Mouse (Mus musculus): Measurements from ENCODE around the gene Mief1. TPM values are rescaled to one million over a fixed set of nuclear protein-coding genes. Genes with fewer than 3 reads are reported as not detected.

Mief1 gene
- 19.7 and 22.2 TPM in 2 replicates for polyA plus RNA-seq (2012; ENCODE audit: insufficient read depth, insufficient read length, missing spikeins)

DNA sequence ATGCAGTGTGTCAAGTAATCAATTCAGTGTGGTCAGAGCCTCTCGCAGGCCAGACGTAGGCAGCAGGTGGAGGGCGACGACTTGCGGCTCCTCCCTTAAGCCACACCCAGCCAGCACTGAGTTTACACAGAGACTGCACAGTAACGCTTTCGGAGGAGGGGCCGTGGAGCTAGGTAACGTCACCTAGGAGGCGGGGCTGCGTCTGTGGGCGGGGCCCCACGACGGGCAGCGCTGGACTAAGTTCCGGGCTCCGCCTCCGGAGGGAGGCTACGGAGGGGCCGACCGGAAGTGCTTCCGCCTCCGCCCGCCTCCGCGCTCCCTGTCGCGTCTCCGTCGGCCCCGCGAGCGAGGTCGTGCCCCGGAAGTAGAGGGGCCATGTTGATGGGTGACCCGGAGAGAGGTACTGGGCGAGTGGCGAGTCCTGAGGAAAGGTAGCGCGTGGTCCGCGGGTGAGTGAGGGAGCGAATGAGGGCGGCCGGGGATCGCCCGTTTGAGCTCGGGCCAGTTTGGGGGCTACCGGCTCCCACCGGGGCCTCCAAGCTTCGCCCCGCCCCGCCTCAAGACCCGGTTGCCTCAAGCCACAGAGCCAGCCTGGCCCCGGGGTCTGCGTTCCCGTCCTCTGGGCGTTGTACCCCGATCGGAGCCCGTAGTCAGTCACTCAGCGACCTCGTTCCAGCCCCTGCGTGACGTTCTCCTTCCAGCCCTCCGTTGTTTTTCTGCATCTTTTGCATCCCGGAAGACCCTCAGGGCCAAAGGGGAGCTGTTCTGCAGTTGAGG lies at the start of gene Mief1:
Gene Mief1, plus strand, starts transcription at position 286 of the 777 bp plus-strand sequence.
- Histone ChIP-seq H3K4me1 (ENCODE audit: control insufficient read depth, insufficient read depth, low read length) (peaks cover 6% of the 10 kb centered on the region), H3K27ac (ENCODE audit: insufficient read depth, low read depth, low read length) (peak within 1 kb of the TSS; percentile 51), H3K4me3 (ENCODE audit: insufficient read depth, low read length) (peak within 1 kb of the TSS; percentile 87)
- TF ChIP-seq POLR2A (IDR thresholded peaks at IDR 0.05; ENCODE audit: borderline replicate concordance, low read depth, low read length) (no peak), CTCF (IDR thresholded peaks at IDR 0.05; ENCODE audit: low read depth, low read length) (no peak)

DNA sequence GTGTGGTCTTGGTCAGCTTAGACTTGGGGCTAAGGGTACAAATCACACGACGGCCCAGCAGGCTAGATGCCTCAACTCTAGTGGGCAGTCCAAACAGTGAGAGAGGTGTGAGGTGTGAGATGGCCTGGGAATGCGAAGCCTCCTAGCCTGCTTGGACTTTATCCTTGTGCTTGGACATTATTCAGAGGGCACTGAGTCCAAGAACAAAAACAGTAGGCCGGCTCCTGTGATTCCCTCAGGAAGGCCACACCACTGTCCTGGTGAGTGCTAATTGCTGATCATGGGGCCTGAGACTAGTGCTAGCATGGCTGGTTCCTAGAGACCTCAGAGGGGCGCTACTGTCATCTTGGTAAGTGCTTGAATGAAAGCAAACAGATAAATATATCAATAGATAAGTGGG lies 44.9 kb upstream of the Mief1 start:
- Histone ChIP-seq H3K4me1 (ENCODE audit: control insufficient read depth, insufficient read depth, low read length) (no peaks in the 10 kb centered on the region), H3K4me3 (ENCODE audit: insufficient read depth, low read length) (no peak overlapping the region), H3K27ac (ENCODE audit: insufficient read depth, low read depth, low read length) (no peak overlapping the region)
- TF ChIP-seq CTCF (IDR thresholded peaks at IDR 0.05; ENCODE audit: low read depth, low read length) (no peak), POLR2A (IDR thresholded peaks at IDR 0.05; ENCODE audit: borderline replicate concordance, low read depth, low read length) (no peak)

DNA sequence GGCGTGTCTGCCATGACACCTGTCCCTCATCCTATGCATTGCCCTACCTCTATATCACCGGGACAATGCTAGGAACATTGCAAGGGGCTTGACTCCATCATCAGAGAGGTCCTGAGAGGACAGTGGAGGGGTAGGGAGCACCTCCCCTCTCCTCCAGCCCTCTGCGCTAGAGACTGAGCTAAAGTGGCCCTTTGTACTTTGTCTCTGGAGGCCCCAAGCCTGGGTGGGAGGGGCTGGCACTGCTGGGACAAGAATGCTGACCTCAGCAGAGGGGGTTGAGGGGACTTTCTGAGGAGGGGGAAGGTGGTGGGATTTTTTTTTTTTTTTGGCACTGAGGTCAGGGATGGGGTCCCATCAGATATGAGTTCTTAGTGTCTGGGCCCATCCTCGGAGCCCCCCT lies 43.7 kb upstream of the Mief1 start:
- no peak overlapping the region for H3K27ac ChIP-seq (ENCODE audit: insufficient read depth, low read depth, low read length)
- H3K4me3 ChIP-seq (ENCODE audit: insufficient read depth, low read length) = no peak overlapping the region
- TF ChIP-seq POLR2A (IDR thresholded peaks at IDR 0.05; ENCODE audit: borderline replicate concordance, low read depth, low read length) = no peak
- no peak for TF ChIP-seq CTCF (IDR thresholded peaks at IDR 0.05; ENCODE audit: low read depth, low read length)
- no peaks in the 10 kb centered on the region for H3K4me1 ChIP-seq (ENCODE audit: control insufficient read depth, insufficient read depth, low read length)

DNA sequence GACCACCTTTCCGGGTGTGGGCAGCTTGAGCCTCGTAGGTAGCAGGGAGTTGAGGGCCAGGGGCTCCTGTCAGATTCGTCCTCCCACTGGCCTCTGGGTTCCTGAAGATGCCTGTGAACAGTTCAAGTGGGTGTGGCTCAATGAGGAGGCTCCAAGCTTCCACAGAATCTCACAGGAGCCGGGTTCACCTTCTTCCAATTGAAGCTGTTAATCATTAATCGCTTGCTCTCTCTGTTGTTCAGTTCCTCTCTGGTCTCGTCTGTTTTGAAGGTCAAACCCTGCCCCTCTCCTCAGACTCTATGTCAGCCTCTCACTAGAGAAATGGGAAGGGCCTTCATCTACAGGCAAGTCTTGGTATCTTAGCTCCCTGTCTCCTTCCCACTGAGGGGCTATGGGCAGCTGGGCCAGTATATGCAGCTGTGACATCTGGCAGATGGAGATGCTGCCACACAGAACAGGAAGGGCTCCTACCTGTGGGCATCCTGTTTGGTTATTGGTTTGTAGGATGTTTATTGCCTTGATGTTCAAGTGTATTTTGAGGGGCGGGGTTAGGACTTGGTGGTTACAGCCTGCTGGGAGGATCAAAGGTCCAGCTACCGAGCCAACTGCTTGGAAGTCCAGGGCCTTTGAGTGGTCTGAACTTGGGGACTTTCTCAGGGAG lies 42.1 kb upstream of the Mief1 start:
- TF ChIP-seq POLR2A (IDR thresholded peaks at IDR 0.05; ENCODE audit: borderline replicate concordance, low read depth, low read length) = no peak
- TF ChIP-seq CTCF (IDR thresholded peaks at IDR 0.05; ENCODE audit: low read depth, low read length) = no peak
- Histone ChIP-seq H3K27ac (ENCODE audit: insufficient read depth, low read depth, low read length) (no peak overlapping the region), H3K4me3 (ENCODE audit: insufficient read depth, low read length) (no peak overlapping the region), H3K4me1 (ENCODE audit: control insufficient read depth, insufficient read depth, low read length) (no peaks in the 10 kb centered on the region)

DNA sequence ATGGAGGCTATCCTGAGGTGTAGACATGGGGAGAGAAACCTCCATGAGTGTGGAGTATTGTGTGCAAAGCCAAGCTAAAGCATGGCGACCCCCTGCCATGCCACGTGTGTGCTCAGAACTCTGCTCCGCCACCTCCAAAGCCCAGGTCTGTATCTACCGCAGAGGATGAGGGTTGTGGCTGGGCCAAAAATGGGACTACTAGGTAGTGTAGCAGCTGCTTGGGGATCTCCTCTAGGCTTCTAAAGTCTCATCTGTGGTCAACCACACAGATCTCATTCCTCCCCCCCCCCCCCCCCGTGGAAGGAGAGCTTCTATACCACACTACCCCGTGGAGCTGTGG lies 41.6 kb upstream of the Mief1 start:
- Histone ChIP-seq H3K27ac (ENCODE audit: insufficient read depth, low read depth, low read length) (no peak overlapping the region), H3K4me1 (ENCODE audit: control insufficient read depth, insufficient read depth, low read length) (no peaks in the 10 kb centered on the region), H3K4me3 (ENCODE audit: insufficient read depth, low read length) (no peak overlapping the region)
- TF ChIP-seq CTCF (IDR thresholded peaks at IDR 0.05; ENCODE audit: low read depth, low read length) = no peak
- TF ChIP-seq POLR2A (IDR thresholded peaks at IDR 0.05; ENCODE audit: borderline replicate concordance, low read depth, low read length) = no peak

DNA sequence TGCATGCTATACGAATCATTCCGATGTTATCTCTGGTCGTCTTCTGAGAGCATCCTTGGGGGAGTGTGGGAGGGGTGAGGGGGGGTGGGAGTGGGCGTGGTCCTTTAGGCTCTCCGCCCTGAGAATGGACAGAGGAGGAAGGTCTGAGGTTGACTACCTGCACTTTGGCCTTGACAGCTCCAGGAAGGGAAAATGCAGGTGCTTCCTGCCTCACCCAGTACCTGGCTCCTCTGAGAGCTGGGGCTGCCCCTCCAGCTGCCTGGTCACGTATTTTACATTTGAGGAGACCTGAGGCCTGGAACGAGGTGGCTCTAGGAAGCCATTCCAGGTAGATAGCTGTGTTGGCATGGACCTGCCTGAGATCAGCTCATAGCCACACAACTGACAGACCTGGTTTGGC lies 41.0 kb upstream of the Mief1 start:
- H3K4me3 ChIP-seq (ENCODE audit: insufficient read depth, low read length) = no peak overlapping the region
- H3K4me1 ChIP-seq (ENCODE audit: control insufficient read depth, insufficient read depth, low read length) = no peaks in the 10 kb centered on the region
- H3K27ac ChIP-seq (ENCODE audit: insufficient read depth, low read depth, low read length) = no peak overlapping the region
- TF ChIP-seq CTCF (IDR thresholded peaks at IDR 0.05; ENCODE audit: low read depth, low read length) (no peak), POLR2A (IDR thresholded peaks at IDR 0.05; ENCODE audit: borderline replicate concordance, low read depth, low read length) (no peak)

DNA sequence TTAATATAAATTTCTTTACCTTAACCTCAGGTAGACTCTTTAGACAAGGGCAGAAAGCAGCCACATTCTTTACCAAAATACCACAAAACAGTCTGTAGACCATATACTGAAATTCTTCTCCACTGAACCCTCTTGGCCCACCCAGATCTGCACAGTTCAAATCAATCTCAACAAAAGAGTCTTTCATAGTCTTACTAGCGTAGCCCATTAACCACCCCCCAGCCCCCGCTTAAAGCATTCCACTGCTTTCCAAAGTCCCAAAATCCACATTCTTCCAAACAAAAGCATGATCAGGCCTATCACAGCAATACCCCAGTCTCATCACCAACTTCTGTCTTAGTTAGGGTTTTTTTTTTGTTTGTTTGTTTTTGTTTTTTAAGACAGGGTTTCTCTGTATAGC lies 34.3 kb upstream of the Mief1 start:
- H3K4me3 ChIP-seq (ENCODE audit: insufficient read depth, low read length) = no peak overlapping the region
- TF ChIP-seq POLR2A (IDR thresholded peaks at IDR 0.05; ENCODE audit: borderline replicate concordance, low read depth, low read length) (no peak), CTCF (IDR thresholded peaks at IDR 0.05; ENCODE audit: low read depth, low read length) (no peak)
- H3K4me1 ChIP-seq (ENCODE audit: control insufficient read depth, insufficient read depth, low read length) = no peaks in the 10 kb centered on the region
- H3K27ac ChIP-seq (ENCODE audit: insufficient read depth, low read depth, low read length) = no peak overlapping the region

DNA sequence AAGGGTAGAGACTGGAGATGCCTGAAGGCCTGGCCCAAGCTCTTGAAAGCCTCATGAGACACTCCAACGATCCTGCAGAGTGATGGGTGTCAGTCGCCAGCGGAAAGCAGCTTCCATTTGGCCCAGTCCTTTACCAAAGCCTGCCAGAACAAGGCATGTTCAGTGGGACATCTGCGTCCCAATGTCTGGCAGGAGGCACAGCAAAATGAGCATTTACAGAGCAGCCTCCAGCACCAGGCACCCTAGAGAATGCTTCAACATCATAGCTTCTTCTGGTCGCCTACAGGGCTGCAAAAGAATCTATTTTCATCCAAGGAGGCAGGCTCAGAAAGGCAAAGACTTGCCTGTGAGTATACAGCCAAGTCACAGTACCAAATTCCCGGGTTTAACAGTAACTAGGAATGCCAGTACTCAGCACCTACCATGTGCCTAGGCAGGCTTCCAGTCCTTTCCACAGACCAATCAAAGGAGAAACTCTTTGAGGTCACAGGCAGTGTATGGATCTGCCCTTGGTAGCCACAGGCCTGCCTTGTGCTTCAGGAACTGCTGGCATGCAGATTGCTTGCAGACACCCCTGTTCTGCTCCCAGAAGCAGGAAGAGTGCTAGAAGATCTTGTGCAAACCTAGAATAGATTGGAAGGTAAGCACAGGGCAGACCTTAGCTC lies 31.6 kb upstream of the Mief1 start:
- Histone ChIP-seq H3K4me3 (ENCODE audit: insufficient read depth, low read length) (no peak overlapping the region), H3K4me1 (ENCODE audit: control insufficient read depth, insufficient read depth, low read length) (no peaks in the 10 kb centered on the region), H3K27ac (ENCODE audit: insufficient read depth, low read depth, low read length) (no peak overlapping the region)
- no peak for TF ChIP-seq POLR2A (IDR thresholded peaks at IDR 0.05; ENCODE audit: borderline replicate concordance, low read depth, low read length)
- TF ChIP-seq CTCF (IDR thresholded peaks at IDR 0.05; ENCODE audit: low read depth, low read length) = no peak

DNA sequence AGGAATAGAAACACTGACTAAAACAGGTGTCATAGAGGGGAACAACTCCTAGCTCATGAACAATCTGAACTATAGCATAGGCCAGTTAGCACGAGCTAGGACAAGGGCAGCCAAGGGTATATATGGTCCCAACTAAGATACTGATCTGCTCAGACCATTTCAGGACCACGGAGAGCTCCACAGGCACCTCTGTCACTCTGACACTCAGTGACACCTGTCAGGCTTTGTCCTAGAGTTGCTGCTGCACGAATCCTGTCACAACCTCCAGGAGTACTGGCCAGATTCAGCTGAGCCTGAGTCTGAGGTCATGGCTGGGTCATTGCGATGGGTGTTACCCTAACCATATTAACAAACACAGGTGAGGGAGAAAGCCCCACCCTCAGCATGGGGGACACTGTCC lies 30.4 kb upstream of the Mief1 start:
- H3K4me1 ChIP-seq (ENCODE audit: control insufficient read depth, insufficient read depth, low read length) = no peaks in the 10 kb centered on the region
- H3K4me3 ChIP-seq (ENCODE audit: insufficient read depth, low read length) = no peak overlapping the region
- no peak overlapping the region for H3K27ac ChIP-seq (ENCODE audit: insufficient read depth, low read depth, low read length)
- TF ChIP-seq CTCF (IDR thresholded peaks at IDR 0.05; ENCODE audit: low read depth, low read length) (no peak), POLR2A (IDR thresholded peaks at IDR 0.05; ENCODE audit: borderline replicate concordance, low read depth, low read length) (no peak)

DNA sequence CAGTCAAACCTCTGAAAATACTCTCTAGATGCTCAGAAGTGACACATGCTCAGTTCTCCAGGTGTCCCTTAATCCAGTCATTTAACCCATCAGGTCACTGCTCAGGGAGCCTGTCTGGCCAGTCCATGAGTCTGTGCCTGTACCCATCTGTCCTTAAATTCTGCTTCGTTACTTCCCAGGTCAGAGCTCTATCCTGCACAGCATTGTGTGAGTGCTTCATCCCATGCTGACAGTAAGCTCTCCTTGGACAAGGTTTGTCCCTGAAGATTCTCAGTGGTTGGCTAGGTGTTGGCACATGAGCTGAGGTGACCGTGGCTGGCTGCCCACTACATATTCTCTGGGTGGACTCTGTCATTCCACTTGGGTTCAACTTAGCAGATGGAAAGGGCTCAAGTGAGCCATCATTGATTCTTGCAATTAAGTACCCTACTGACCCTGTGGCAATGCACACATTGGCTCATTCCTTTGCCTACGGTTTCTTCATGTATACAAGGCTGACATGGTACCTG lies 27.7 kb upstream of the Mief1 start:
- Histone ChIP-seq H3K4me1 (ENCODE audit: control insufficient read depth, insufficient read depth, low read length) (no peaks in the 10 kb centered on the region), H3K4me3 (ENCODE audit: insufficient read depth, low read length) (no peak overlapping the region), H3K27ac (ENCODE audit: insufficient read depth, low read depth, low read length) (no peak overlapping the region)
- TF ChIP-seq CTCF (IDR thresholded peaks at IDR 0.05; ENCODE audit: low read depth, low read length) (no peak), POLR2A (IDR thresholded peaks at IDR 0.05; ENCODE audit: borderline replicate concordance, low read depth, low read length) (no peak)

Data from bone marrow macrophage, adult 2 months (primary cell).